Mouse (Mus musculus) heart, adult 2 months (tissue): ENCODE data around the gene Lrrc32. TPM values are rescaled to one million over a fixed set of nuclear protein-coding genes. Genes with fewer than 3 reads are reported as not detected.

Source experiments
- DNase-seq, 2 experiments: peaks; one replicate each; pipeline ENCODE4 v3.0.0; 2021
- H3K27ac ChIP-seq: fragments of 200-600 bp; 2 replicates; pipeline ENCODE4 v1.8.1; 2022
- H3K27me3 ChIP-seq: fragments of 200-500 bp; 2 replicates; pipeline ENCODE4 v1.6.1; 2012; ENCODE audit warnings: mild to moderate bottlenecking, low read length, inconsistent platforms, mixed read lengths; ENCODE audit not compliant: control insufficient read depth, insufficient read depth
- H3K36me3 ChIP-seq: fragments of 200-500 bp; 2 replicates; pipeline ENCODE4 v1.6.1; 2012; ENCODE audit warnings: low read length, inconsistent platforms; ENCODE audit not compliant: control insufficient read depth, insufficient read depth
- H3K4me1 ChIP-seq: fragments of 200-500 bp; 2 replicates; pipeline ENCODE4 v1.6.1; 2011; ENCODE audit warnings: low read length; ENCODE audit not compliant: control insufficient read depth, insufficient read depth
- H3K4me3 ChIP-seq: fragments of 200-600 bp; 2 replicates; pipeline ENCODE4 v1.8.1; 2022
- H3K79me2 ChIP-seq: fragments of 200-500 bp; replicated peaks from 2 replicates; pipeline ENCODE4 v1.6.1; 2012; ENCODE audit warnings: mild to moderate bottlenecking, inconsistent platforms, low read length, moderate library complexity, mixed read lengths; ENCODE audit not compliant: control insufficient read depth, insufficient read depth
- H3K9ac ChIP-seq: fragments of 200-500 bp; 2 replicates; pipeline ENCODE4 v1.6.1; 2012; ENCODE audit warnings: low read depth, mild to moderate bottlenecking, control low read depth, inconsistent platforms, low read length, mixed read lengths
- CTCF ChIP-seq: fragments of 200-600 bp; IDR thresholded peaks from 2 replicates; pipeline ENCODE4 v1.8.1; 2022; ENCODE audit warnings: antibody characterized with exemption, mild to moderate bottlenecking, moderate library complexity
- EP300 ChIP-seq: fragments of 200-500 bp; IDR thresholded peaks from 2 replicates; pipeline ENCODE4 v1.6.1; 2011; ENCODE audit warnings: low read depth, low read length, control low read depth; ENCODE audit not compliant: insufficient read depth
- POLR2A ChIP-seq: fragments of 200-500 bp; IDR thresholded peaks from 2 replicates; pipeline ENCODE4 v1.6.1; 2011; ENCODE audit warnings: mild to moderate bottlenecking, low read depth, low read length, control low read depth; ENCODE audit not compliant: insufficient read depth
- WGBS: fragments of 180-500 bp; shearing (Covaris S2); methylation state at CpG from one replicate; pipeline ENCODE4 v1.1.7; 2018; 5-methylcytosine and 5-hydroxymethylcytosine counted together
- intact Hi-C: fragments of 180-260 bp; cut with DNase I; formaldehyde crosslinking; loops from one replicate; pipeline ENCODE4 v1.15.1; 2025
- polyA plus RNA-seq: library from polyadenylated mRNA; depleted of rRNA; stranded (reverse); fragments of >200 nt; gene quantifications from 2 replicates; pipeline ENCODE4 v1.2.3, GENCODE M21; 2012
- total RNA-seq, 2 experiments: library from RNA; stranded (reverse); gene quantifications; 2 replicates each; pipeline ENCODE4 v1.2.3; 2021

Lrrc32 gene
- total and polyA plus RNA-seq, 3 experiments: 13.6 to 14.5 (median 13.7) TPM

DNA sequence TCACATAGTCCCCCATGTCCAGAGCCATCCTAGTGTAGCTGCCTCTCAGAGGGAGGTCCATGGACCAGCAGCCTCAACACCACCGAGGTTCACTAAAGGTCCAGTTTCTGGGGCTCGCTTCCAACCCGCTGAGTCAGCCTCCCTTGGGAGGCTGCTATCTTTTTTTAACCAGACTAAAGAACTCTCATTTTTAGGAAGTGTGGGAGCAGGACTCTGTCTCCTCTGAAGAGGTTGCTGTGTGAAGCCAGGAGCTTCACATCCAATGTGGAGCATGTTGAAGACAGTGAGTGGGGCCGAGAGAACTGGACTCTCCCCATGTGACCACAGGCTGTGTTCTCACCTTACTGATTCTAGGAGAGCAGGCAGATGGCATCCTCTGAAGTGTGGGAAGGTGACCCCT, 3.6 kb upstream of the Lrrc32 start:
- WGBS: 36% methylated on average over 4 of the region's 4 CpGs
- no peak for TF ChIP-seq CTCF
- TF ChIP-seq EP300: no peak
- TF ChIP-seq POLR2A: no peak
- no peaks in the 10 kb centered on the region; the same call in 1 of the 2 replicates for H3K79me2 ChIP-seq
- H3K27ac ChIP-seq: peak overlapping the region; percentile 60
- no peak overlapping the region for H3K9ac ChIP-seq
- intact Hi-C loops: loop anchor here (10.0 kb wide), 1 partner anchor 349 kb away; the partner anchor contains the start of gene Wnt11
- DNase-seq: peak; percentile 65 to 67
- H3K36me3 ChIP-seq: no peaks in the 10 kb centered on the region
- no peaks in the 10 kb centered on the region for H3K27me3 ChIP-seq
- H3K4me3 ChIP-seq: no peak overlapping the region
- peaks cover 22% of the 10 kb centered on the region for H3K4me1 ChIP-seq

GRCm38 (mm10) chr7:98486471-98486917, 2.6 kb upstream of the Lrrc32 start:
- no peaks in the 10 kb centered on the region for H3K27me3 ChIP-seq
- H3K79me2 ChIP-seq: no peaks in the 10 kb centered on the region; the same call in 1 of the 2 replicates
- H3K27ac ChIP-seq: no peak overlapping the region; the same call in 1 of the 2 replicates
- H3K4me1 ChIP-seq: peaks cover 20% of the 10 kb centered on the region
- intact Hi-C loops: loop anchor here (10.0 kb wide), 1 partner anchor 348 kb away; the partner anchor contains the start of gene Wnt11
- no peak overlapping the region for H3K9ac ChIP-seq
- TF ChIP-seq POLR2A (no peak), EP300 (no peak)
- 85% methylated on average over 7 of the region's 7 CpGs for WGBS
- H3K36me3 ChIP-seq: no peaks in the 10 kb centered on the region
- no peak for DNase-seq
- H3K4me3 ChIP-seq: no peak overlapping the region

GRCm38 (mm10) chr7:98487202-98487980, 1.7 kb upstream of the Lrrc32 start:
- Histone ChIP-seq H3K27me3 (no peaks in the 10 kb centered on the region), H3K36me3 (no peaks in the 10 kb centered on the region)
- 88% methylated on average over 11 of the region's 11 CpGs for WGBS

DNA sequence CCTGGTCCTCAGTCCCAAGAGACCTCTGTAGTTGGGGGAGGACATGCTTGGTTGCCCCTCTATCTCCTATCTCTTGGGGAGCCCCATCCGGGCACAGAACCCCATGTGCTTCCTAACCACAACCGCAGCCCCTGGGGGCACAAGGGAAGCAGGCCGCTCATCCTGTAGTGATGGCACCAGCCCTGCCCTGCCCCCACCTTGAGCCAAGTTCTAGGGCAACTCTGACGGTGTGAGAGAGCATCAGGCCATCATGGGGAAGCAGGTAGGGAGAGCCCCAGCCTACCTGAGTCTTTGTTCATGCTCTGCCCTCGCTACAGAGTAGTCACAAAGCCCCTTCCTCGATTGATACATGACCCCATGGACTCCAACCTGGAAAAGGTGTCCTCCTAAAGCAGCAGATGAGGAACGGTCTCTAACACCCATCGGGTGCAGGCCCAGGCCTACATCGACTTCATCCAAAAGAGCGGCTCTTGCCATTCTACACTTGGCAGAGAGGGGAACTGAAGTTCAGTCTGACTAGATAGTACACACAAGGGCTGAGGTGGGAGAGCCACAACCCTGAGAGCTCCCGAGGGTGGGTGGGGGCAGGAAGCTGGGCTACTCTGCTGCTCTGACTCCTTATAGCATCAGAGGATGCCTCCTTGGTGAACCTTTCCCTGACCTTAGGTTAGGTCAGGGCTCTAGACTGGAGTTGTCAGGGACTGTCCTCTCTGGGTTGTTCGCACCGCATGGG, 519 bp upstream of the Lrrc32 start:
- Histone ChIP-seq H3K27ac (peak overlapping the region; percentile 81; the same call in 1 of the 2 replicates), H3K79me2 (no peaks in the 10 kb centered on the region; the same call in 1 of the 2 replicates), H3K4me1 (peaks cover 16% of the 10 kb centered on the region), H3K4me3 (no peak overlapping the region; the same call in 1 of the 2 replicates), H3K36me3 (no peaks in the 10 kb centered on the region), H3K9ac (no peak overlapping the region), H3K27me3 (no peaks in the 10 kb centered on the region)
- WGBS: 90% methylated on average over 13 of the region's 13 CpGs
- no peak for TF ChIP-seq POLR2A
- no peak for TF ChIP-seq EP300
- no peak for TF ChIP-seq CTCF
- peak in 1 of 2 experiments; percentile 61 for DNase-seq
- intact Hi-C loops: loop anchor here (10.0 kb wide), 1 partner anchor 346 kb away; the partner anchor contains the start of gene Wnt11

More at GRCm38 (mm10) chr7:98487202-98487980, 1.7 kb upstream of the Lrrc32 start:
- Histone ChIP-seq H3K79me2 (no peaks in the 10 kb centered on the region; the same call in 1 of the 2 replicates), H3K9ac (no peak overlapping the region), H3K4me3 (no peak overlapping the region), H3K27ac (no peak overlapping the region), H3K4me1 (peaks cover 21% of the 10 kb centered on the region)
- intact Hi-C loops: loop anchor here (10.0 kb wide), 1 partner anchor 347 kb away; the partner anchor contains the start of gene Wnt11
- no peak for DNase-seq
- TF ChIP-seq CTCF (no peak), POLR2A (no peak), EP300 (no peak)

- Histone ChIP-seq H3K9ac (peak overlapping the region; percentile 89), H3K36me3 (no peaks in the 10 kb centered on the region), H3K27ac (peak overlapping the region; percentile 81), H3K79me2 (no peaks in the 10 kb centered on the region; the same call in 1 of the 2 replicates), H3K4me1 (peaks cover 20% of the 10 kb centered on the region), H3K4me3 (peak overlapping the region; percentile 90), H3K27me3 (no peaks in the 10 kb centered on the region)
- 2% methylated on average over 50 of the region's 50 CpGs for WGBS
- intact Hi-C loops: loop anchor here (2.0 to 10.0 kb wide), 2 partner anchors 53 to 345 kb away; partner anchors contain the start of gene Wnt11
- peak; percentile 89 to 92 for DNase-seq
- TF ChIP-seq POLR2A: 0 out of 2 replicates have a peak, but pooled peaks have one; percentile 38
- peak; percentile 74 for TF ChIP-seq CTCF
- no peak for TF ChIP-seq EP300
Observed at GRCm38 (mm10) chr7:98489623-98490084, 571 bp downstream of the Lrrc32 start.
